Mouse (Mus musculus) cerebellum, adult 2 months (tissue): Measurements from ENCODE around the gene Tmem132c.

Experiments
- CTCF ChIP-seq: fragments of 200-500 bp; IDR thresholded peaks from 2 replicates; pipeline ENCODE4 v1.5.1; 2011; ENCODE audit warnings: low read depth, mild to moderate bottlenecking, control low read depth, low read length, moderate library complexity, borderline replicate concordance; ENCODE audit not compliant: insufficient read depth
- POLR2A ChIP-seq: fragments of 200-500 bp; IDR thresholded peaks from 2 replicates; pipeline ENCODE4 v1.6.1; 2011; ENCODE audit warnings: low read length, control low read depth, borderline replicate concordance; ENCODE audit not compliant: insufficient read depth

DNA sequence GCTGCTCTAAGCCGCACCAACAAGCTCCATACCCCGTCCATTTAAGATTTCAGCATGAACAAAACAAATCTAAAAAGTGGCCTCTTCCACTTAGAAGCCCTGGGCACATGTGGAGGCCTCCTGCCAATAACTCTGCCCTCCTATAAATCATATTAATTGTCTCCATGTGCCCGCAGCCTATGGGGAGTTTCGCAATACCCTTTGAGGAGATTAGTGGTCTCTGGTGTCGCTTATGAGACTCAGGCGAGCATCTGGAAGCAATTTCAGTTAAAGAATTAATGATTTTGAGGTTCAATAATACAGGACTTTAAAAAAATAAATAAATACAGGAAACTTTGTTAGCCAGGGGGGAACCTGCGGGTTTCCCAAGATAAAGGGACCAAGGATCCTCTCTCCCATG lies 1.9 kb upstream of the Tmem132c start:
- TF ChIP-seq POLR2A (no peak), CTCF (no peak)
